Mouse (Mus musculus): ENCODE results near the gene Tmco5b. TPM values are rescaled to one million over a fixed set of nuclear protein-coding genes. Genes with fewer than 3 reads are reported as not detected.
A peak's percentile ranks its signal among the peaks of the same experiment; 100 is the strongest.

Gene Tmco5b
- not detected in 2 replicates for total RNA-seq (2014; rRNA removed)
- polyA plus RNA-seq (2012; rRNA removed): not detected in 2 replicates

- no peaks in the 10 kb centered on the region for H3K27me3 ChIP-seq (ENCODE audit: control insufficient read depth, insufficient read depth, low read length)
- TF ChIP-seq POLR2A (IDR thresholded peaks at IDR 0.05; ENCODE audit: extremely low read depth, insufficient read depth, low read length): no peak
- TF ChIP-seq CTCF (IDR thresholded peaks at IDR 0.05; ENCODE audit: low read depth, low read length): no peak
- H3K9ac ChIP-seq (ENCODE audit: low read depth, low read length): no peak within 1 kb of the TSS
- H3K79me2 ChIP-seq (ENCODE audit: control insufficient read depth, insufficient read depth, low read length): no peaks in the 10 kb centered on the region
- no peaks in the 10 kb centered on the region for H3K36me3 ChIP-seq (ENCODE audit: control insufficient read depth, insufficient read depth, low read length)
- no peak within 1 kb of the TSS for H3K4me3 ChIP-seq (ENCODE audit: insufficient read depth, low read depth, low read length)
- no peaks in the 10 kb centered on the region for H3K4me1 ChIP-seq (ENCODE audit: control insufficient read depth, insufficient read depth, low read length)
- 82% methylated on average over 2 of the region's 2 CpGs for WGBS
- no peak for DNase-seq (ENCODE audit: extremely low read depth, low read depth, low spot score)
- H3K27ac ChIP-seq (replicated peaks; ENCODE audit: insufficient read depth, low read depth, low read length): no peak within 1 kb of the TSS
Measured at GRCm38 (mm10) chr2:113285432-113285831, at the start of gene Tmco5b. TSS of gene Tmco5b (plus strand) at chr2:113285732.

GRCm38 (mm10) chr2:113236993-113237392 is 48.5 kb upstream of the Tmco5b start:
- no peak for DNase-seq (ENCODE audit: extremely low read depth, low read depth, low spot score)
- Histone ChIP-seq H3K27ac (replicated peaks; ENCODE audit: insufficient read depth, low read depth, low read length) (no peak overlapping the region), H3K4me1 (ENCODE audit: control insufficient read depth, insufficient read depth, low read length) (no peaks in the 10 kb centered on the region), H3K27me3 (ENCODE audit: control insufficient read depth, insufficient read depth, low read length) (no peaks in the 10 kb centered on the region), H3K79me2 (ENCODE audit: control insufficient read depth, insufficient read depth, low read length) (no peaks in the 10 kb centered on the region), H3K4me3 (ENCODE audit: insufficient read depth, low read depth, low read length) (no peak overlapping the region), H3K36me3 (ENCODE audit: control insufficient read depth, insufficient read depth, low read length) (no peaks in the 10 kb centered on the region), H3K9ac (ENCODE audit: low read depth, low read length) (no peak overlapping the region)
- 91% methylated on average over 1 of the region's 1 CpGs for WGBS
- TF ChIP-seq CTCF (IDR thresholded peaks at IDR 0.05; ENCODE audit: low read depth, low read length) (no peak), POLR2A (IDR thresholded peaks at IDR 0.05; ENCODE audit: extremely low read depth, insufficient read depth, low read length) (no peak)

GRCm38 (mm10) chr2:113238871-113239270 is 46.7 kb upstream of the Tmco5b start:
- no peaks in the 10 kb centered on the region for H3K79me2 ChIP-seq (ENCODE audit: control insufficient read depth, insufficient read depth, low read length)
- 76% methylated on average over 5 of the region's 5 CpGs for WGBS
- DNase-seq (ENCODE audit: extremely low read depth, low read depth, low spot score): no peak
- no peak for TF ChIP-seq CTCF (IDR thresholded peaks at IDR 0.05; ENCODE audit: low read depth, low read length)
- TF ChIP-seq POLR2A (IDR thresholded peaks at IDR 0.05; ENCODE audit: extremely low read depth, insufficient read depth, low read length): no peak
- H3K9ac ChIP-seq (ENCODE audit: low read depth, low read length): no peak overlapping the region
- H3K4me3 ChIP-seq (ENCODE audit: insufficient read depth, low read depth, low read length): no peak overlapping the region
- no peaks in the 10 kb centered on the region for H3K27me3 ChIP-seq (ENCODE audit: control insufficient read depth, insufficient read depth, low read length)
- no peaks in the 10 kb centered on the region for H3K4me1 ChIP-seq (ENCODE audit: control insufficient read depth, insufficient read depth, low read length)
- no peaks in the 10 kb centered on the region for H3K36me3 ChIP-seq (ENCODE audit: control insufficient read depth, insufficient read depth, low read length)
- H3K27ac ChIP-seq (replicated peaks; ENCODE audit: insufficient read depth, low read depth, low read length): no peak overlapping the region

- no peaks in the 10 kb centered on the region for H3K79me2 ChIP-seq (ENCODE audit: control insufficient read depth, insufficient read depth, low read length)
- TF ChIP-seq CTCF (IDR thresholded peaks at IDR 0.05; ENCODE audit: low read depth, low read length) (peak; percentile 24; the same call in 1 of the 2 replicates), POLR2A (IDR thresholded peaks at IDR 0.05; ENCODE audit: extremely low read depth, insufficient read depth, low read length) (no peak)
- H3K4me3 ChIP-seq (ENCODE audit: insufficient read depth, low read depth, low read length): no peak overlapping the region
- DNase-seq (ENCODE audit: extremely low read depth, low read depth, low spot score): peak; percentile 13
- H3K9ac ChIP-seq (ENCODE audit: low read depth, low read length): no peak overlapping the region
- no peaks in the 10 kb centered on the region for H3K36me3 ChIP-seq (ENCODE audit: control insufficient read depth, insufficient read depth, low read length)
- H3K27ac ChIP-seq (replicated peaks; ENCODE audit: insufficient read depth, low read depth, low read length): no peak overlapping the region
- WGBS: 39% methylated on average over 18 of the region's 18 CpGs
- no peaks in the 10 kb centered on the region for H3K4me1 ChIP-seq (ENCODE audit: control insufficient read depth, insufficient read depth, low read length)
- no peaks in the 10 kb centered on the region for H3K27me3 ChIP-seq (ENCODE audit: control insufficient read depth, insufficient read depth, low read length)
Measured at GRCm38 (mm10) chr2:113302349-113303239, 17.1 kb downstream of the Tmco5b start.

GRCm38 (mm10) chr2:113303240-113303538 is 17.7 kb downstream of the Tmco5b start:
- H3K36me3 ChIP-seq (ENCODE audit: control insufficient read depth, insufficient read depth, low read length): no peaks in the 10 kb centered on the region
- 71% methylated on average over 4 of the region's 4 CpGs for WGBS
- no peak overlapping the region for H3K4me3 ChIP-seq (ENCODE audit: insufficient read depth, low read depth, low read length)
- TF ChIP-seq CTCF (IDR thresholded peaks at IDR 0.05; ENCODE audit: low read depth, low read length): no peak
- no peak for TF ChIP-seq POLR2A (IDR thresholded peaks at IDR 0.05; ENCODE audit: extremely low read depth, insufficient read depth, low read length)
- no peak overlapping the region for H3K27ac ChIP-seq (replicated peaks; ENCODE audit: insufficient read depth, low read depth, low read length)
- H3K4me1 ChIP-seq (ENCODE audit: control insufficient read depth, insufficient read depth, low read length): no peaks in the 10 kb centered on the region
- no peaks in the 10 kb centered on the region for H3K27me3 ChIP-seq (ENCODE audit: control insufficient read depth, insufficient read depth, low read length)
- H3K79me2 ChIP-seq (ENCODE audit: control insufficient read depth, insufficient read depth, low read length): no peaks in the 10 kb centered on the region
- no peak for DNase-seq (ENCODE audit: extremely low read depth, low read depth, low spot score)
- H3K9ac ChIP-seq (ENCODE audit: low read depth, low read length): no peak overlapping the region

GRCm38 (mm10) chr2:113305339-113305738 is 19.8 kb downstream of the Tmco5b start:
- no peaks in the 10 kb centered on the region for H3K27me3 ChIP-seq (ENCODE audit: control insufficient read depth, insufficient read depth, low read length)
- H3K4me3 ChIP-seq (ENCODE audit: insufficient read depth, low read depth, low read length): no peak overlapping the region
- H3K4me1 ChIP-seq (ENCODE audit: control insufficient read depth, insufficient read depth, low read length): no peaks in the 10 kb centered on the region
- 6% methylated on average over 4 of the region's 4 CpGs for WGBS
- no peak for TF ChIP-seq POLR2A (IDR thresholded peaks at IDR 0.05; ENCODE audit: extremely low read depth, insufficient read depth, low read length)
- TF ChIP-seq CTCF (IDR thresholded peaks at IDR 0.05; ENCODE audit: low read depth, low read length): peak; percentile 78
- H3K27ac ChIP-seq (replicated peaks; ENCODE audit: insufficient read depth, low read depth, low read length): no peak overlapping the region
- peak; percentile 35 for DNase-seq (ENCODE audit: extremely low read depth, low read depth, low spot score)
- H3K36me3 ChIP-seq (ENCODE audit: control insufficient read depth, insufficient read depth, low read length): no peaks in the 10 kb centered on the region
- no peaks in the 10 kb centered on the region for H3K79me2 ChIP-seq (ENCODE audit: control insufficient read depth, insufficient read depth, low read length)
- no peak overlapping the region for H3K9ac ChIP-seq (ENCODE audit: low read depth, low read length)
